Mouse (Mus musculus): ENCODE measurements around the gene Alcam.
A peak's percentile ranks its signal among the peaks of the same experiment; 100 is the strongest.

Gene Alcam

DNA sequence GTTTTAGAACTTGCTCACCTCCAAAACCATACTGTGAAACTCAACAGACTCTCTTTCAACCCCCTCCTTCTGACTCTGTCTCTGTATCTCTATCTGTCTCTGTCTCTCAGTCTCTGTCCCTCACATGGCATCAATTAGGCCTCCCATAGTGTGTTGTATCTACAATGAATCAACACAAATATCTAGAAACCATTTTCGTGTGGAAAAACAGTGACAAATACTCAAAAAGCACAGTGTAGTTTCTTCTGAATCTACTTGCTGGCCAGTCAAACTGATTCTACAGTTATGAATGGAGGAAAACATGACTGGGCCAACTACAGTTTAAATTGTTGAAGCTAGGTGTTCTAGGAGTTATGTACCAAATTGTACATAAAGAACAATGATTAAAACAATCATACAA, 10.8 kb downstream of the Alcam start:
- DNase-seq (ENCODE audit: low read depth): no peak

DNA sequence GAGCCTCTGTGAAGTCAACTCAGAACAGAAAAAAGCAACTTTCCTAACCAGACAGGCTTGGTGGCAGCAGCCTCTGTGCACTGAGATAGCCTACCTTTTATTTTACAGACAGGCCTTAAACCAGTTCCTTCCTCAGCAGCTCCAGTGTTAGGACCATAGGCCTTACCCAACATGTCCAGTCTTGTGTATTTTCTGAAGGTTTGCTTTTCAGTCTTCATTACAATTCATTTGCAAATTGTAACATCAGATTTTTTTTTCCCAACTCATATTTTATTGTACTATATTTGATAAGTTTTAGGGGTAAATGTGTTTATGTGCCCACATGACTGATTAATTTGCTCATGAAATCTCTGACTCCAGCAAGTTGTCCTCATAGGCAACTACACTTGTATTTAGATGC, 14.3 kb downstream of the Alcam start:
- peak; percentile 5 for DNase-seq (ENCODE audit: low read depth)

DNA sequence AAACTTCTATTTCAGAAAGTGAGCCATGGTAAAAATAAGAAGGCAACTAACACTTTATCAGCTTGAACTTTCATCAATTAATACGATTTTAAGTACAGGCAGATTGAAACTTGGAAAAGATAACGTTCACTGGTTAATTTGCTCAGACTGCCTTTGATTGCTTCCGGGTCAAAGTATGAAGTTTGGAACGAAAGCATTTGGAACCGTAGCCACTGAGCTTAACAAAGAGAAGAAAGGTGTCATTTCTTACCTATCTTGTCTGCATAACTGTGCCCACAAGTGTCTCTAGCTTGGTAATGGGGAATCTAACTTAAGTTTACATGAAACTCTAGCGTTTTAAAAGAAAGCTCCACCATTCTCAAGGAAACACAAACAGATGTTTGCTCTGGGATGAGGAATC, 14.9 kb downstream of the Alcam start:
- no peak for DNase-seq (ENCODE audit: low read depth)

DNA sequence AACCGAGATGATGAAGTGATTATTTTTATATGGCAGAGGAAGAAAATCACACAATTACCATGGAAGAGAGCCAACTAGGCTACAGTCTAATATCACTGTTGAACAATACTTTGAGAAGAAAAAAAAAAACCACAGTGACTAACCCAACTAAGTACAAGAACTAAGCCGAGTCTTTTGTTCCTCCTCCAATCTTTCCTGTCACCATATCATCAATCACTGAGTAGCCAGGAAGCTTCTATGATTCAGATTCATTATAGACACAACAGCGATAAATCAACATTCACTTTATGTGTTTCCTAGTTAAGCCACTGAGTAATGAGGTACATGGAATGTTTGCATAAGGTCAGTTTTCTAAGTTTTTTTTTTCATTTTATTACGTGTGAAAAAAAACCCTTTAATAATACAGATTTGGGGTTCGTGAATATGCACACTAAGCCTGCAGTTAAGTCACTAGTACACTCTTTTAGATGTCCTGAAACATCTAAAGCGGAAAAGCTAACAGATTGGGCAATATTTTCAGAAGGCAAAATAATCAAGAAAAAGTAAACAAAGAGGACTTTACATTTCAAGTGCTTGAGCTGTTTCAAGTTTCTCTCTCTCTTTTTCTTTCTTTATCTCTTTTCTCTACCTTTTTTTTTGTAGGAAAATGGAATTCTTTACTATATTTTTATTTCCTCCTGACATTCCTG, 15.5 kb downstream of the Alcam start:
- DNase-seq (ENCODE audit: low read depth): peak; percentile 65

DNA sequence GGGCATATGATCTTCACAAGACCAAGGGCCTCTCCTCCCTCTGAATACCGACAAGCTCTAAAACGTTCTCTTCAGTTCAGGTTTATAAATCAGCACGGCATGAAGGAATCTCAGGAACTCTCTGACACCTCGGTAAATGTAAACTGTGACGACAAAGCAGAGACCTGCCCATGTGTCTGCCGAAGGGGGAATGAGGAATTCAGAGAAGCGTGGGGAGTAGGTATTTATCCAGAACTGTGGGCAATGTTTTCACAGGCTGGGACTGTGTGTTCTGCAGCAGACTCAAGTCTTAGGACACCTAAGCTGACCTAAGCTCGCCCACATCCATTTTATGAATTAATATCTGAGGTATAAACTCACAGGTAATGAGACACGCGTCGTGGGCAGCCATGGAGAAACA, 20.7 kb downstream of the Alcam start:
- no peak for DNase-seq (ENCODE audit: low read depth)

DNA sequence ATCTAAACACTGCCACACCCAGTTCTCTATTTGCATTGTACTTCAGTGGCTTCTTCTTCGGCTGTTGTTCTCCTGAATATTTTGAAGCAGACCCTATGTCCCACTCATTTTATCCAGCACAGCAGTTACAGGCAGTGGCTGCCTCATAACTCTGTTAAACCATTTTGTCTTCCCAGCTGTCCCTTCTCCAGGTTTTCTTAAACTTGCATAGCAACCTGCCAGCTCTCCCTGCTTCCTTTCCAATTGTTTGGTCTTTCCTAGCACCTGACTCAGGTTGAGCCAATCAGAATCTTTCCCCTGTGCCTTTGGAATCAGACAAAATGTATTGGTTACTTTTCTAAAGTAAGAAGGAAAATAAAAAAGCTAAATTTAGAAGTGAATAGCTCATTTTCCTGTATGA, 21.8 kb downstream of the Alcam start:
- no peak for DNase-seq (ENCODE audit: low read depth)

DNA sequence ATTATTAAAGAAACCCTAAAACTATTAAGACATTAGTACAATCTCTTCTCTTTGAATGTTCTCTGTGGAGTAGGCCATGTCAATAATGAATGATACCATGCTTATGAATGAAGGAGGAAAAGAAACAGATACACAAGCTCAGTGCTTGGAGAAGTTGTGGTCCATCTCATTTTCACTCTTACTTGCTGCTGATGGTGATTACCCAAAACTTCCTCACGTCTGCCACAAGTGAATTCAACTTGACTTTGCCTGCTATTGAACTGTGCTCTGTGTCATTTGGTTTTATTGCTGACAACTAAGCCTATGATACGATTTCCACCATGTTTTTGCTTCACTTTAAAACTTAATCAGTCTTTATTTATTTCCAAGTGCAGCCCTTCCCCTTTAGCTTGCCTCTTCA, 22.3 kb downstream of the Alcam start:
- no peak for DNase-seq (ENCODE audit: low read depth)

DNA sequence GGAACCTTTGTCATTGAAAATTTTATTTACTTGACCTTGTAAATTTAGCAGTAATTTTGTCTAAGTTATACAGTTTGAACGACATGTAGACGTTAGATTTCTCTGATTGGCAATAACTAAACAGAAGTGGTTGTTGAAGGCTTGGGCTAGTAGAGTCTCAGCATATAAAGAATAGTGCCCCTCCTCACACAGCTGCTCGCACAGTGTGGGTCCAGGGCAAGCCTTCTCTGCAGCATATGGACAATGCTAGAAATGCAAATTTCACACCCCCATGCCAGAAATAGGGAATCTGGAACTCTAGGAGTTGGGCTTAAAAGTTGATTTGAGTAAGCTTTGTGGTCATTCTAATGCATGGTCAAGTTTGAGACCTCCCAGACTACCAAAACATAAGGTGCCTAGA, 23.8 kb downstream of the Alcam start:
- no peak for DNase-seq (ENCODE audit: low read depth)

DNA sequence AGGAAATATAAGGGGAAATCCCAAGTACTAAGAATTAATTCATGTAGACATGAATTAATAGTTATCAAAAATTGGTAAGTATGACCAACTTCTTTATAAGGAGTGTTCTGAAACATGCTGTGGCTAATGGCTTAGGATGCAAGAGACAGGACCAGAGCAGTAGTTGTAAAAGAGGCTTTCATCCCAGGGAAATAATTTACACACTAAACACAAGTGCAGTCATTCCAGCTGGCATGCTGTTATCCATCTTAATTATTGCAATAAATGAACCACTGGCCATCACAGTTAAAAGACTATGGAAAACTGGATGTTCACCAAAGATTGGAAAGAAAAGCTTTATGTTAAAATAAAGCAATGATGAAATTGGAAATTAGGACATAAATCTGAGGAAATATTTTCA, 24.2 kb downstream of the Alcam start:
- no peak for DNase-seq (ENCODE audit: low read depth)

DNA sequence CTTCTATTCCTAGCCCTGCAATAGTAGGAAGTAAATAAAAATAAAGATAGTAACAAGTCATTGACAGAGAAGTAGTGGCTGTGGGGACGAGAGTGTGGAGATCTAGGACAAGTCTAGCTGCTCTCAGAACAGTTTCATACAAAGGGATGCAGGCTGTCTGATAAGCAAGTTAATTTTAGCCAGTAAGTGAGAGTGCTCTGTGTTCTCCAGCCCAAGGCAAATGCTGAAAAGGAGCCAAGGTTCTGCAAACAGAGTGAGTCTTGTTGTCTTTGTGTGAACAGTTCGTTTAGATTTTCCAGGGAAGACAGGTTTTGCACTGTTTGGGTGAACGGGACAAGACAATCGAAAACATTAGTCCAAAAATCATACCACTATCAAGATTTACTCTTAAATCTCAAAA, 25.4 kb downstream of the Alcam start:
- no peak for DNase-seq (ENCODE audit: low read depth)

DNA sequence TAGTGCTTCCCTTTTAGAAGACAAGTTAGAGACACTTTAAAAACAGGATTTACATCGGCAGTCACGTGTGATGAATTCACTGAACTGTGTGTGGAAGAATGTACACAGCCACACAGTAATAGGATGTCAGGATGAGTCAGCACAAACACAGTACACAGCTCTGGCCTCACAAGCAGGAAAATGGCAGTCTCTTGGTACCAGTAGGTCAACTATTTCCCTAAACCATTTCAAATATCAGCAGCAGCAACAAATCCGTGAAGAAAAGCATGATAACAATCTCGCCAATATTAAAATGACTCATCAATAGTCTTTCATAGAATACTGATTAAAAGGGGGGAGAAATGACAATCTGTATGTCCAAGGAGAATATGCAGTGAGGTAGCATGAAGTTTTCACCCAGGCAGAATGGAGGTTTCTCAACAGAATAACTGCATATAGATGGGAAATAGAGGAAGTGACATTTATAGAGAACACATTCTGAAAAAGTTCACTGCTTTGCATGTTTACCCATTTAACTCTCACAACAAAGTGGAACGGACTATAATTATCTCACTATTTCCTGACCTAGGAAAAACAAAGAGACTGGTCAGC, 35.2 kb downstream of the Alcam start:
- DNase-seq (ENCODE audit: low read depth): peak; percentile 67

DNA sequence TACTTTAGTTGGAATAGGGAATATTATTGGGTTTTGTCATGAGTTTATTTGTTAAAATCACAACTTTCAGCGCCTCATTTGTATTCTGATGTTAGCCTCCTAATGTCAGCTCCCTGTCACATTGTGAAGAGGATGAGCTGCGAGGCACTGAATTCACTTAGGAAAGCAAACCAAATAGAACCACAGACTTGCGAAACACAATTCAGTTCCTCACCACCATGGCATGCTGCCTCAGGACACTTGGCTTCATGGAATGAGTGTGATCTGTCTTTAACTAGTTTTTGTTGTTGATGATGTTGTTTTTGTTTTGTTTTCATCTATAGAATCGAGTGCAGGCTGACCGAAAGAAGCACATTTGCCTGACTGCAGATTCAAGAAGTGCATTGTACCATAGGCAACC, 35.9 kb downstream of the Alcam start:
- DNase-seq (ENCODE audit: low read depth): peak; percentile 63

DNA sequence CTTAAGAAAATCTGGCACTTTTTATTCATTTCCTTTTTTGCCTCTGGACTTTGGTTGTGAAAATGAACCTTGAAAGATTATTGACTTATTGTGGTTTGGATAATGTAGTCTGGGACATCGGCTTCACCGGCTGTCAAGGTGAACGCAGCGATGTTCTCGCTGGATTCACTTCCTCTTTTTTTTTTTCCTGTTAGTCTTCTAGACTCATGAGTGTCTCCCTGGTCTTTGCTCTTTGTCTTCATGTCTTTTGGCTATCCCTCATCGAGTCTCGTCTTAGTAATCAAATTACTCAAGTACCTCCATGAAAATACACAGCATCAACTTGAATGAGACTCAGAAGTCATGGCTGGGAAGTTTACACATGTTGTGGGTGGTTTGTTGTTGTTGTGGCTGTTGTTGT, 36.7 kb downstream of the Alcam start:
- peak; percentile 29 for DNase-seq (ENCODE audit: low read depth)

DNA sequence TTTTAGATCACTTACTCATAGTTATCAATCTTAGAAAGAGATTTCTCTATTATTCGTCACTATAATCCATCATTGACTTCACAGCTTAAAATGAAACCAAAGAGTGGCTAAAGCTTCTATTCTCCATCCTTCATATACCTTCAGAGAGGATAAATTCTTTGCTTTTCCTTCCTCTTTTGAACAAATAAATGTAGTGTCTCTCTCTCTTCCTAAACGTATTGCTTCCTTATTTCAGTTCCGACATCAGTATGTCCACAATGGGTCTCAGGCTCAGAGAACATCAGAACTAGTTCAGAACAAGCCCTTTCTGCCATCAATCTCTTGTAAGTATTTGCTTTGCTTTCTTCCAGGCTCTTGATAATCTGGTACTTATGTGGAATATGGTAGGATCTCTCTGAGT, 40.2 kb downstream of the Alcam start:
- DNase-seq (ENCODE audit: low read depth): no peak

DNA sequence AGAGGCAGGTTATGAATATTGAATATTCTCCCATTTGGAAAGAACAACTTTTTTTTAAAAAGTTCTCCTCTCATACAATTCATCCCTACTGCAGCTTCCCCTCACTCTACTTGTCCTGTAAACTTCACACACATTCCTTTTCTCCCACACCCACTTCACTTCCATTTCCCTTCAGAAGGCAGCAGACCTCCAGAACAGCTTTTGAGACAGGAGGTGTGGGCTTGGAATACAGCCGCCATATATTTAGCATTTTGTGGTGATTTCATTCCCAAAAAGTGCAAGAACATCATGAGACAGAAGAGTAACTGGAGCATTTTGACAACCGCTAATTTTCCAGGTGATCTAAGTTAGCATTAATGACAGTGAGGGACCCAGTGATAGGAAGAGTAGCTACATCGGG, 47.8 kb downstream of the Alcam start:
- no peak for DNase-seq (ENCODE audit: low read depth)

DNA sequence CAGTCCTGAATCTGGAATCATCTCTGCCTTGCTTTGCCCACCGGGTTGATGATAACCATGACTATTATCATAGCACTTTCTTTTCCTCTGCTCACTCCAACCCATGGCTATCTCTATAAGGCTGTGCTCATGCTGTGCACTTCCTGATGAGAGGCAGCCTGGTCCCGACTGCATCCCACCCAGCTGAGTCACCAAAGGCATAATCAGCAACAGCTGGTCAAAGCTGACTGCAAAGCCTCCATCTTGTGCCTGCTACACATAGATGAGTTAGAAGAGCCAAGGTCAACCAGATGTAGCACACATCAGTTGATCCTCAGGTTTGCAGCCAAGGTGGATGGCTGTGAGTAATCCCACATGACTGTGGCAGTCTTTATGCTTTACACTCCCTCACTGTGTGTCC, 48.6 kb downstream of the Alcam start:
- DNase-seq (ENCODE audit: low read depth): peak; percentile 8

DNA sequence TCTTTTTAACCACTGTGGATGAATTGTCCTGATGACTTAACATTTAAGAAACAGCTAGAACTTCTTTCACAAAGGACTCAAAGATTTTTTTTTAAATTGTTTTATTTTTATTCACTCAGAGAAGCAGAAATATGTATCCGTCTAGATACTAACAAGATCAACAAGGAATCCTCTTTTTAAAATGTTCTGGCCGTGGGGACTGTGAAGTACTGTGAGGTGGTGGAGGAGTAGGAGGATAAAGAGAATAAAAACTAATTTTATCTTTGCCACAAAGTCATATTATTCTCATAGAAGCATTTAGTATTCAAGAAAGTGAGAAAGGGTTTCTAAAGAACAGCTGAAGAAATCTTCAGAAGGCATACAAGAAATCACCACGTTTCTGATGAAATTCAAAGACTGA, 54.8 kb downstream of the Alcam start:
- DNase-seq (ENCODE audit: low read depth): no peak

DNA sequence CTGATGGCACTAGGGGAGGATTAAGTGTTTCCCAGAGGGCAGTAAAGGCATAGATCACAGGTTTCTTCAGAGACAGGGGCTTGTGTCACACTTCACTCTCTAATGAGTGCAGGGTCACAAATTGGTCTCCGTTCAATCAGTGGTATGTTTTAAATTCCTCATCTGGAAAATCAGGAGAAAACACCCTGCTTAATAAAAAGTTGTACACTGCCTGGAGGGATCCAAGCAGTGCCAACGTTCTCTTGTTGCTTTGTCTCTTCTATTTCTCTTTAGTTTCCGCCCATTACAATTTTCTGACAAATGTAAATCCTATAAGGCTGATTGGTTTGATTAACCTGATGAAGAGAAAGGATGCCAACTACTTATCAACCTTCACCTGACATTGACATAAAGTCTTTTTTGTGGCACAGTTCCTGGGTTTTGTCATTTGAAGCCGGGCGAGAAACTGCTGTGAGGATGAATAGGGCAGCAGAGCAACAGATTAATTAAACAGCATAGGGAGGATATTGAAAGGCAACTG, 67.0 kb downstream of the Alcam start:
- no peak for DNase-seq (ENCODE audit: low read depth)

DNA sequence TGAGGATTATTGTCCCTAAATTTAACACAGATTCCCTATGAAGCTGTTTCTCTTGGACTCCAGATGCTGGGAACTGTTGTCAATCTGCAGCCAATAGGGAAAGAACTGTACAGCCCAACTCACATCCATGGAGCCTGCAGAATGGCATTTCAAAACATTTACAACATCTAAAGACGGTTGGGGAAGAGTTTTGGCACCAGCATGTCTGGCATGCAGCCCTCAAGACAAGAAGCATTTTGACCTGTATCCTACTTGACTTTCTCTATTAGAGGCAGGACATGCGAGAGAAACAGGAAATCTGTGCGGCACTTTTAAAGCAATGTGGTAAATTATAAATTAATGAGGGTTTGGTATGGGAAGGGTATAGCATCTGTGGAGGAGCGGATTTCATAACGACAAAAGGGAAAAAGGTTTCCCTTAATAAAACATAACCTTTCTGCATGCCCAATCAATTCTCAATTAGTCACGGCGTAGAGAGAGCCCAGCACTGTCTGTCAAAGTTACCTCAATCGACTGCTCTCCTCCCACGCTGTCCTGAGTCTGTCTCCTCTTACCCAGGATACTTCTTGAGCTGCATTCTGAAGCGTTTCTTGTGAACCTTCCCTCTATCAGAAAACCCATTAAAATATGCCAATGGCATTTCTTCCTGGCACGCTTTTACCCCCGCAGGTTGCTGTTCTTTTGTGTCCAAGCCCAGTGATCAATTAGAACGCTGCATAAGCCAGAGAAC, 70.3 kb downstream of the Alcam start:
- no peak for DNase-seq (ENCODE audit: low read depth)

DNA sequence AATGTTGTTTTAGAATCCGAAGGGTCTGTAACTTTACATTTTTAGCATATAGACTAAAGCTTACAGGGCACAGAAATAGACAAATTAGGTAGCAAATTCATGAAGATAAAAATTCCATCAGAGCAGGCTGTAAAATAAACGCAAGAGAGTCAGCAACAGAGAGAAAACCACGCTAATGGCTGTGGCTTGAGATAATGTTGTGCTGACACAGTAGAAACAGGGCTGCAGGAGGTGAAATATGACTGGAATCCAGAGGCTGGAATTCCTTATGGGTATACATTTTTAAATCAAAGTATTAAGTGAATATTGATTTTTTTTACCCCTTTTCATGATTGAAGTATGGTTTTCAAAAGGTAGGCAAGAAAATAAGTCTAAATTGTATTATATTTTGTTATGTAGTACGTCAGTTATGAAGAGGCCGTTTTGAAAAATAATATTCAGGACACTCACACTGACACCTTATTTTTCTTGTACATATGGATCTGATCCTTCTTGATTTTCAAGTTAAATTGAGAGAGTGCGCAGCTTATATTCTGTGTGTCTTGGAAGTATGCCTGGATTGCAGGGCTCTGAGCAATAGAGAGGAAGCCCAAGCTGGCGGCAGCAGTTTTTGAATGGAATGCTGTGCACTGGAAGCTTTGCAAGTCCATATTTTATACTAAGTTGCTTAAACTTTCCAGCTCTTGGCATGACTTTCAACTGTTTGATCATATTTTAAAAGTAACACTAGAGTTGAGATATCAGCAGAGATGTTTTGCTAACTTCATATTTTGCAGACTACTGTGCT, 74.9 kb downstream of the Alcam start:
- peak; percentile 34 for DNase-seq (ENCODE audit: low read depth)

DNA sequence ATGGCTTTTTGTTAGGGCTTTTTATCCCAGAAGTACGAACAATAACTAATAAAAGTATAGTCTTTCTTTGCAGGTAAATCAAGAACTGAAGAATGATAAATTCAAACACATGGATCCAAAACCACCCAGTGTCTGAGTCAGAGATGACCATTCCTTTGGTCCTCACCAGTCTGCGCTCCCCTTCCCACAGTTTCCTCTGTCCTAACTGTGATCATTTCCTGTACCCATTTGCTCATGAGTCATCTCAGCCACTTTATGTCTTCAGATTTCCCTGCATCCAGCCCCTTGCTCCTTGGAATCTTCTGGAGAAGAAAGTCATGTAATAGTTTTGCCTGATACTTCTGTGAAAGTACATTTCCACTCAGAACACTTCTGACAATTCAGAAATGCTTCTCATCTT, 77.0 kb downstream of the Alcam start:
- peak; percentile 63 for DNase-seq (ENCODE audit: low read depth)

DNA sequence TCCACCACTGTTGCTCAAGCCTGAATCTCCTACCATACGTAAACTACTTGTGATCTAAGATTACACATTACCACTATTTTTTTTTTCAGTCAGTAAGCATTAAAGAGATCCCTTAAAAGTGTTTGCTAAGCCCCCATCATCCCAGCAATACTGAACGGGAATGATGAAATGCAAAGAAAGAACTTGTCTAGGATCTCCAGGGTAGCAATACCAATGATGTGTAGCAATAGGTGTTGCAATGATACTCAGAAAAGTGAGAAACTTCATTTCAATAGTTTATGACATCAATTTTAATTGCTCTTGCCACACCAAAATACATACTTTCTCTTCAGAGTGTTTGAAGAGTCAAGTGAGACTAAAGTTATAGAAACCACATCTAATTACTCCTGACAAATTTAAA, 81.9 kb downstream of the Alcam start:
- peak; percentile 51 for DNase-seq (ENCODE audit: low read depth)

DNA sequence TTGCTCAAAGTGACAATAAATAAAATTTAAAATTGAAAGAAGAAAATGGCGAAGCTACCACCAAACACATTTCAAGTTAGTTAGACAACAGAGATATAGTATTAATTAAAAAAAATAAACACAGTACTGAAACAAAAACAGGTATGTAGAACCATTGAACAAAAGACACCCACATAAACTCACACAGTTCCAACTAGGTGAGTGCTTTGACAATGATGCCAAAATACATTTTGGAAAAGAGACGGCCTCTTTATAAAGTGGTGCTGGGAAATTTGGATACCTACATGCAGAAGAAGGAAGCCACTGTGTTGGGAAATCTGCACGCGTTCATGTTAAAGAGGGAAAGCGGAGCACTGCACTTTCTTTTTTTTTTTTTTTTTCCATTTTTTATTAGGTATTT, 85.4 kb downstream of the Alcam start:
- DNase-seq (ENCODE audit: low read depth): no peak
